Mouse (Mus musculus): ENCODE measurements at regions not wholly inside any gene's neighbourhood (a gene's known extent, or its start where the extent isn't known, plus 50 kb on each side); places are given as distances from the start of the nearest gene placed in this dataset.

DNA sequence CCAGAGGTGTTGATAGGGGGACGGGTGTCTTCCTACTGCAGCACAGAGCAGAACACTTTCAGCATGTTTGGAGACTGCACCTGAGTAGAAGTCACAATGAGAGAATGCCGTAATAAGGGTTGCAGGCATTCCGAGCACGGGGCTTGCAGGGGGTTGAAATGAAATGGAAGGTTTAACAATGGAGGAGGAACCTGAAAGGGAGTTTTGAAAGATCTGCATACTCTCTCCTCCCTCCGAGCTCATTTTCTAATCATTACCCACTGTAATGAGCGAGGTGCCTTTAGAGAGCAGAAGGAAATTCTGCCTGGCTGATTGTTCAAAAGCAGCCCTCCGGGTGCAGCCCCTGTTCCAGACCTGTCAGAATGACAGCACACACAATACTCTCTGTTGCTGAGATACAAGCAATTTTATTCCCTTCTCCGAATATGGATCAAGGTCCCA, 430.8 kb downstream of the Nsun3 start:
- WGBS, result 65% methylated on average over 8 of the region's 8 CpGs
- H3K9me3 ChIP-seq (replicated peaks), result no peaks in the 10 kb centered on the region
- no peak for ATAC-seq (replicated peaks; ENCODE audit: insufficient number of reproducible peaks, insufficient read depth, low FRiP score, low read depth)
- no peak overlapping the region for H3K9ac ChIP-seq
- H3K4me3 ChIP-seq, result no peak overlapping the region
- no peak overlapping the region for H3K4me2 ChIP-seq
- H3K27me3 ChIP-seq, result no peaks in the 10 kb centered on the region
- no peak overlapping the region for H3K27ac ChIP-seq
- H3K36me3 ChIP-seq, result no peaks in the 10 kb centered on the region
- no peaks in the 10 kb centered on the region for H3K4me1 ChIP-seq (replicated peaks)

DNA sequence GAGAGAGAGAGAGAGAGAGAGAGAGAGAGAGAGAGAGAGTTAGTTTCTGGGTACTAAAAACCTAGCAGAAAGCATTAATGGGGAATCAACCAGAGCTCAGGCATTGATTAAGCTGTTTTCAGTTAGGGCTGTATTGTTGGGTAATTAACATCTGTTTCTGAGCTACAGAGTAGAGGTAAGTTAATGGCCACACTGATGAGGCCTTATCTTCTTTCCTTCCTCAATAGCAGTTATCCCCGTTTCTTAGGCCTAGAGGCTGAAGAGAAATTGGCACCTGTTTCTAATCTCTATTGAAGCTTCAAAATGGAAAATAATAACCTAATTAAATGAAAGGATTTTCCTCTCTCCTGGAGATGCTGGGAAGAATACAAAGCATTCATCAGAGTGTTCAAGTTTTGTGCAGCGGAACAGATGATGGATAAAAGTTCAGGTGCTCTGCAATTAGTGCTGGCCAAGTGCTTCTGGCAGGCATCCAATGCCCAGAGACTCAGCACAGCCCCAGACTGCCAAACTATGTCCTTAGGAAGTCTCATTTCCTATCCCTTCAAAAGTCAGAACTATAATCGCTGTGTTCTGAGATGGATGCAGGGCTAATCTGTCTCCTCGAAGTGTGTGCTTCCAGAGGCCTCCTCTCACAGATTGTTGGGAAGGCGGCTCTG, 459.1 kb downstream of the Nsun3 start:
- no peak for ATAC-seq (replicated peaks; ENCODE audit: insufficient number of reproducible peaks, insufficient read depth, low FRiP score, low read depth)

DNA sequence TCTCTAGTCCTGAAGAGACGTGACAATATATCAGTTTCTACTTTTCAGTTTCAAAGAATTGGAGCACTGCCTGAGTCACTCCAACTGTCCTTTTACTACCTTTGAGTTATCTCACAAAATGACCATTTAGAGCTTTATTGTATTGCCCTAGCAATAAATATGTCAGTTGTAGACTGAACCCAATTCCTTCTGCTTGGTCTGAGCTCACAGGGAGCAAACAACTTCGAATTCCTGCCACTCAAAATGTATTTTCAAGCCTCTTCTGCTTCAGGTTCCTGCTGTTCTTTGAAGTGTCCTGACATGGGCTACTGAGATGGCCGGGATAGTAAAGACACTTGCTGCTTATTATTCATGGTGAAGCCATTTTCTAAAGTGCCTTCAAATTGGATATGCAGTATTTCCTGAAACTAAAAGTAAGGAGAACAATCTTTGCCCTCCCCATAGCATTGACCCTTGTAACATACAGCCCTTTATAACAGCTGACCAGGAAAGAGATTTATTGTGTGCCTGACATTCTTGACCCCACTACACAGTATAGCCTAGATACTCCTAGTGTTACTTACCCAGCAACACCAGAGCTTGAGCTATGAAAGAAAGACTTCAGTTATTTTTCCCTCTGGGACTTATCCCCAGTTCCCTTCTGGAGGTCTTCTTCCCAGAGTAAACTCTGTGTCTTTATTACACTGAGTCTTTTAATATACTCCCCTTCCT, 460.9 kb downstream of the Nsun3 start:
- ATAC-seq (replicated peaks; ENCODE audit: insufficient number of reproducible peaks, insufficient read depth, low FRiP score, low read depth), result no peak
- no peaks in the 10 kb centered on the region for H3K9me3 ChIP-seq (replicated peaks)
- H3K36me3 ChIP-seq, result no peaks in the 10 kb centered on the region
- H3K4me1 ChIP-seq (replicated peaks), result no peaks in the 10 kb centered on the region
- H3K4me2 ChIP-seq, result no peak overlapping the region
- H3K27ac ChIP-seq, result no peak overlapping the region
- no peak overlapping the region for H3K4me3 ChIP-seq
- WGBS, result 57% methylated on average over 3 of the region's 3 CpGs
- H3K9ac ChIP-seq, result no peak overlapping the region
- no peaks in the 10 kb centered on the region for H3K27me3 ChIP-seq

More for the DNA sequence above, 459.1 kb downstream of the Nsun3 start:
- 73% methylated on average over 5 of the region's 5 CpGs for WGBS
- no peak overlapping the region for H3K4me3 ChIP-seq
- no peak overlapping the region for H3K9ac ChIP-seq
- H3K27ac ChIP-seq, result no peak overlapping the region
- H3K9me3 ChIP-seq (replicated peaks), result no peaks in the 10 kb centered on the region
- H3K4me1 ChIP-seq (replicated peaks), result no peaks in the 10 kb centered on the region
- no peaks in the 10 kb centered on the region for H3K36me3 ChIP-seq
- no peaks in the 10 kb centered on the region for H3K27me3 ChIP-seq
- H3K4me2 ChIP-seq, result no peak overlapping the region

DNA sequence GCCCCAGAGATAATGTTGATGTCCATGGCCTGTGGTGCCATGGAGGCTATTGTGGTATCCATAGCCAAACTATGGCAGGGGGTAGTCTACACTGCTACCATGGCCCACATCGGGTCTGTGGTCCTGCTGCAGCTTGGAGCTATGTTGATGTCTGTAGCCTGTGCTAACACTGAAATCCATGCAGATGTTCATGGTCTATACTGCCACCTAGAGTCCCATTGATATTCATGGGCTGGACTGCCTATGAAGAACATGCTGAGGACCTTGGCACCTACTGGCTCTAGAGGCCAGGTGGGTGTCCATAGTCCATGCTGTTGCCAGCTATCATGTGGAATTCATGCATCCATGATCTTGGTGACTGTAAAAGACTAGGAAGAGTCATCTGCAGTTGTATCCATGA, 463.8 kb downstream of the Nsun3 start:
- no peak overlapping the region for H3K4me2 ChIP-seq
- no peak for ATAC-seq (replicated peaks; ENCODE audit: insufficient number of reproducible peaks, insufficient read depth, low FRiP score, low read depth)
- H3K4me1 ChIP-seq (replicated peaks), result no peaks in the 10 kb centered on the region
- no peaks in the 10 kb centered on the region for H3K9me3 ChIP-seq (replicated peaks)
- no peak overlapping the region for H3K4me3 ChIP-seq
- H3K27me3 ChIP-seq, result no peaks in the 10 kb centered on the region
- H3K36me3 ChIP-seq, result no peaks in the 10 kb centered on the region
- 86% methylated on average over 1 of the region's 1 CpGs for WGBS
- no peak overlapping the region for H3K9ac ChIP-seq
- H3K27ac ChIP-seq, result no peak overlapping the region

DNA sequence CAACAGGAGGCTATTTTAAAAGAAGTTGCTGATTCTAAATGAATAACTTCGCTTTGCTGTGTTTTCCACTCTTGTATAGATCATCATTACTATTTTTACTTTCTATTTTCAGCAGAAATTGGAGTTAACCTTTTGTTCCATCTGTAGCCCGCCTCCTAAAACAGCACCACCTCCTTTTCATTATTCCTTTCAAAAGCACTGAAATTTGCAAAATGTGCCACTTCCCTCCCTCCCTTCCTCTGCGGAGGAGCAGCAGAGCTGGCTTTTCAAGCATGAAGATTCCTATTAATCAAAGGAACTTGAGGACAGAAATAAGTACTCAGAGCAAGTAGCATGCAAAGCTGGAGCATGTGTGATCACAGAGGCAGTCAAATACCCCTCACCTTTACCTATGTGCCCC, 497.7 kb downstream of the Nsun3 start:
- ATAC-seq (replicated peaks; ENCODE audit: insufficient number of reproducible peaks, insufficient read depth, low FRiP score, low read depth), result no peak
- Histone ChIP-seq H3K27ac (no peak overlapping the region), H3K36me3 (no peaks in the 10 kb centered on the region), H3K4me1 (replicated peaks) (no peaks in the 10 kb centered on the region), H3K4me2 (no peak overlapping the region), H3K9ac (no peak overlapping the region), H3K9me3 (replicated peaks) (no peaks in the 10 kb centered on the region), H3K27me3 (no peaks in the 10 kb centered on the region), H3K4me3 (no peak overlapping the region)
- 63% methylated on average over 3 of the region's 3 CpGs for whole genome bisulfite sequencing
